In genomic region chr2:137073473-137074312, GRCm38 (mm10) we compare ENCODE assay signal across 9 mouse cellular contexts. TPM values are rescaled to one million over a fixed set of nuclear protein-coding genes. Genes with fewer than 3 reads are reported as not detected.
DNase-seq lines count a peak whose midpoint lies in the region; ATAC-seq and TF ChIP-seq lines count a peak whose summit lies in the region.
"Had no signal": no experiment of that assay in that cellular context is flagged by ENCODE, and none has a peak within 500 bp of the region (broad histone marks: within the 10 kb centered on the region; RNA-seq: fewer than 3 reads in every experiment).

No protein-coding gene starts in this region.

- intact Hi-C loops in heart, postnatal 10 days (cut with DNase I), result no loop called here

- H3K4me1 ChIP-seq in heart, embryonic 10.5 days, result peaks cover 15% of the 10 kb centered on the region
- peaks cover 69% of the 10 kb centered on the region for H3K4me1 ChIP-seq in midbrain, embryonic 10.5 days
- peaks cover 6% of the 10 kb centered on the region; the same call in 1 of the 2 replicates for H3K4me1 ChIP-seq in midbrain, postnatal 0 days (ENCODE audit: insufficient read depth, low read length)
- peaks cover 14% of the 10 kb centered on the region for H3K4me1 ChIP-seq in hindbrain, embryonic 12.5 days
- peaks cover 12% of the 10 kb centered on the region for H3K4me1 ChIP-seq in neural tube, embryonic 15.5 days

- TF ChIP-seq CTCF in midbrain, postnatal 0 days (IDR thresholded peaks at IDR 0.05), result no peak

- no peaks in the 10 kb centered on the region for H3K9me3 ChIP-seq in heart, embryonic 10.5 days
- H3K9me3 ChIP-seq in midbrain, embryonic 10.5 days (replicated peaks), result no peaks in the 10 kb centered on the region
- H3K9me3 ChIP-seq in midbrain, postnatal 0 days (ENCODE audit: low read length), result no peaks in the 10 kb centered on the region
- no peaks in the 10 kb centered on the region for H3K9me3 ChIP-seq in hindbrain, embryonic 12.5 days (replicated peaks)
- H3K9me3 ChIP-seq in neural tube, embryonic 15.5 days (replicated peaks), result no peaks in the 10 kb centered on the region

- peak; percentile 58 for DNase-seq in heart, embryonic 10.5 days (ENCODE audit: low spot score)
- no peak for DNase-seq in heart, postnatal 10 days
- peak; percentile 72 for DNase-seq in midbrain, embryonic 10.5 days (ENCODE audit: low spot score)
- DNase-seq in midbrain, postnatal 0 days (ENCODE audit: low spot score), result no peak
- DNase-seq in urinary bladder, postnatal 25 days (ENCODE audit: low spot score), result no peak
- no peak for DNase-seq in retina, postnatal 1 day
- DNase-seq: lung, embryonic 14.5 days had no signal

- no peak overlapping the region for H3K4me3 ChIP-seq in heart, embryonic 10.5 days
- H3K4me3 ChIP-seq in midbrain, embryonic 10.5 days, result 0 out of 2 replicates have a peak overlapping the region, but pooled peaks have one; percentile 9
- H3K4me3 ChIP-seq in midbrain, postnatal 0 days (ENCODE audit: low read depth, low read length), result no peak overlapping the region
- H3K4me3 ChIP-seq in hindbrain, embryonic 12.5 days, result no peak overlapping the region
- H3K4me3 ChIP-seq in neural tube, embryonic 15.5 days (replicated peaks), result no peak overlapping the region

- no peaks in the 10 kb centered on the region for H3K27me3 ChIP-seq in heart, embryonic 10.5 days (ENCODE audit: insufficient read depth, poor library complexity, severe bottlenecking)
- H3K27me3 ChIP-seq in midbrain, embryonic 10.5 days (ENCODE audit: low read depth, poor library complexity, severe bottlenecking), result no peaks in the 10 kb centered on the region
- H3K27me3 ChIP-seq in midbrain, postnatal 0 days (ENCODE audit: insufficient read depth, low read length), result no peaks in the 10 kb centered on the region
- no peaks in the 10 kb centered on the region for H3K27me3 ChIP-seq in hindbrain, embryonic 12.5 days
- H3K27me3 ChIP-seq in neural tube, embryonic 15.5 days (replicated peaks), result no peaks in the 10 kb centered on the region

- no peak overlapping the region for H3K4me2 ChIP-seq in midbrain, postnatal 0 days (ENCODE audit: low read depth, low read length, poor library complexity, severe bottlenecking)
- H3K4me2 ChIP-seq in hindbrain, embryonic 12.5 days (replicated peaks), result no peak overlapping the region
- H3K4me2 ChIP-seq in neural tube, embryonic 15.5 days, result no peak overlapping the region
- H3K4me2 ChIP-seq: lung, embryonic 14.5 days had no signal

- H3K9ac ChIP-seq in midbrain, postnatal 0 days (replicated peaks; ENCODE audit: low read length, poor library complexity, severe bottlenecking), result no peak overlapping the region
- no peak overlapping the region for H3K9ac ChIP-seq in hindbrain, embryonic 12.5 days
- no peak overlapping the region for H3K9ac ChIP-seq in neural tube, embryonic 15.5 days (replicated peaks)
- H3K9ac ChIP-seq: lung, embryonic 14.5 days had no signal

- no peaks in the 10 kb centered on the region for H3K36me3 ChIP-seq in heart, embryonic 10.5 days
- H3K36me3 ChIP-seq in midbrain, embryonic 10.5 days, result peaks cover 11% of the 10 kb centered on the region
- H3K36me3 ChIP-seq in midbrain, postnatal 0 days (ENCODE audit: insufficient read depth, low read length), result no peaks in the 10 kb centered on the region
- no peaks in the 10 kb centered on the region for H3K36me3 ChIP-seq in hindbrain, embryonic 12.5 days
- no peaks in the 10 kb centered on the region for H3K36me3 ChIP-seq in neural tube, embryonic 15.5 days

- no peak for ATAC-seq in midbrain, postnatal 0 days (ENCODE audit: low FRiP score)
- ATAC-seq in hindbrain, embryonic 12.5 days (ENCODE audit: low FRiP score), result peak; percentile 55
- peak; percentile 41; the same call in 1 of the 2 replicates for ATAC-seq in neural tube, embryonic 15.5 days (ENCODE audit: low FRiP score)

- WGBS in heart, embryonic 10.5 days, result 49% methylated on average over 16 of the region's 16 CpGs
- WGBS in midbrain, embryonic 10.5 days, result 21% methylated on average over 16 of the region's 16 CpGs
- WGBS in midbrain, postnatal 0 days, result 33% methylated on average over 16 of the region's 16 CpGs
- WGBS in hindbrain, embryonic 12.5 days, result 22% methylated on average over 16 of the region's 16 CpGs
- 19% methylated on average over 16 of the region's 16 CpGs for WGBS in neural tube, embryonic 15.5 days

- H3K27ac ChIP-seq in heart, embryonic 10.5 days, result 0 out of 2 replicates have a peak overlapping the region, but pooled peaks have one; percentile 29
- peak overlapping the region; percentile 81 for H3K27ac ChIP-seq in midbrain, embryonic 10.5 days (replicated peaks)
- no peak overlapping the region for H3K27ac ChIP-seq in midbrain, postnatal 0 days (ENCODE audit: low read depth, low read length)
- H3K27ac ChIP-seq in hindbrain, embryonic 12.5 days, result peak overlapping the region; percentile 48; the same call in 1 of the 2 replicates
- H3K27ac ChIP-seq in neural tube, embryonic 15.5 days (replicated peaks), result no peak overlapping the region

RNA-seq across cellular contexts. Expression of gene Jag1, which starts 42.8 kb away (rescaled TPM):
- polyA plus RNA-seq in heart, embryonic 10.5 days (2016; fragmentation: Nextera tagmentation; extraction: Ambion mirVana), result 21.6 and 23.2 TPM in 2 replicates
- 10 to 100 TPM; 17.9 to 20.6 TPM for total RNA-seq in heart, postnatal 10 days (2021)
- polyA plus RNA-seq in midbrain, embryonic 10.5 days (2016; fragmentation: Nextera tagmentation; extraction: Ambion mirVana), result 38.9 and 42.4 TPM in 2 replicates
- 8.7 and 10.1 TPM in 2 replicates for total RNA-seq in midbrain, postnatal 0 days (2014; rRNA removed)
- polyA plus RNA-seq in midbrain, postnatal 0 days (2015; fragmentation: Nextera tagmentation; extraction: Ambion mirVana), result 4.3 and 4.4 TPM in 2 replicates
- 31.6 and 34.0 TPM in 2 replicates for polyA plus RNA-seq in hindbrain, embryonic 12.5 days (2016; fragmentation: Nextera tagmentation; extraction: Ambion mirVana)
- 7.5 and 9.3 TPM in 2 replicates for polyA plus RNA-seq in neural tube, embryonic 15.5 days (2015; fragmentation: Nextera tagmentation; extraction: Ambion mirVana)

Comparison
In these comparisons a context has a peak if more than half of its experiments do, and no peak if none do; other contexts are left out.
1. DNase-seq: peak in heart, embryonic 10.5 days (single experiment) and midbrain, embryonic 10.5 days (single experiment); none in heart, postnatal 10 days (0 of 2), midbrain, postnatal 0 days (single experiment), urinary bladder, postnatal 25 days (single experiment) and retina, postnatal 1 day (single experiment).
2. H3K27ac ChIP-seq: peak in heart, embryonic 10.5 days (single experiment), midbrain, embryonic 10.5 days (single experiment) and hindbrain, embryonic 12.5 days (single experiment); none in midbrain, postnatal 0 days (single experiment) and neural tube, embryonic 15.5 days (single experiment).